Mouse (Mus musculus): ENCODE results near the gene Slc47a1.
A peak's percentile ranks its signal among the peaks of the same experiment; 100 is the strongest.

Gene Slc47a1

DNA sequence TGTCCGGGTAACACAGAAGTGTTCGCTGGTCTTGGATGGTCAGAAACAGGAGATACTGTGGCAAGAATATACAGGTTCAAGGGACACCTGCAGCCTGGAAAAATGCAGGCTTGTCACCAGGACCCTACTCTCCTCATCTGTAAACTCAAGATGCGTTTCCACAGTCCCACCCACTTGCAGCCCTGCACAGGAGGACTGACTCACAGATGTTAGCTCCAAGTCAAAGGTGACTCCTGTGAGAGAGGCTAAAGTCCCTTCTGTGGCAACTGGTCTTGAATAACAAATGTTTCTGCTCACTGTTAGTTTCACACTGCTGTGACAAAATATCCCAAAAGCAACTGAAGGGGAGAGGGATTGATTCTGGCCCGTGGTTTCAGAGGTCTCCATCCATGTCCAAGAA, 506 bp upstream of the Slc47a1 start:
- DNase-seq (ENCODE audit: low spot score in 2 of 2), result no peak

DNA sequence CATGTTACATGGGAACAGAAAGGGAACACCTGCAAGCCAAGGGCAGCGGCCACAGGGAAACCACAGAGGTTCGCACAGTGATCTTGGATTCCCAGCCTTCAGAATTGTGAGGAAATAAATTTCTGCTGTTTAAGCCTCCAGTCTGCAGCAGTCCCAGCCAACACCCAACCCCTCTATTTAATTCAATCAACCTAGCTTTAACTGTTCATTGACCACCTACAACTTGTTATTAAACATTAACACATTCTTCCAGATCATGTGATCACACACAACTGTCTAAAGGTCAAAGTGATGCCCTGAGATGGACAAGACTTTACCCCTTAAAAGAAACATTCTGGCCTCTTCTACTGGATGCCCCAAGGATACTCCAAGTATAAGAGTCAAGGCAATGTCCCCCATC, 9.5 kb downstream of the Slc47a1 start:
- DNase-seq (ENCODE audit: low spot score in 2 of 2), result no peak

DNA sequence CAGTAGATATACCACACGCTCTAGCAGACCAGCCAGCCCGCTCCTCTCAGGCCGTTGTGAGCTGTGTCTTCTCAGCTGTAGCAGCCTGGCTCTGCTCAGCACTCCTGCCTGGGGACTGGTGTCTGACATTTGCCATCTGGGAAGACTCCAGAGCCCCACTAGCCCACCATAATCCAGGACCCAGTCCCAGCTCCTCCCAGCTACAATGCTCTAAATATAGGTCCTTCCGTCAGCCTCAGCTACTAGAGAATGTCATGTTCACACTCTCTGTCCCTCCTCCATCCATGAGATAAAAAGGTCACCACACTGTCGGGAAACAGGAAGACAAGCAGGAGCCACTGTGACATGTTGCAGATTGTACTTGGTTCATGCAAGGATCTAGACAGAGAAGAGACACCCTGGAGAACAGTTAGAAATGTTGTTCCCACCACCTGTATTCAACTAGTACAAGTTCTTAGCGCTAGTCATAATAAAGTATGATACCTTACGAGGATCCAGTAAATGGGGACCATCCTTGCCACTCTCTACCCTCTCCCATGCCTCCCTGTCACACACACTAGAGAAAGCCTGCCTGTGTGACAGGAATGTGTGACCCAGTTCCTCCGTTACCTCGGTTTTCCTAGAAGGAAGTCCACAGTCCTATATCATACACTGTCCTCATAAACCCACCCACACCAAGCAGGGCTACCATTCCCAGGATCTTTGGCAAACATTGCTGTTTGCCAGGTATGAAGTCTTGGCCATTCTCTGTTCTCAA, 11.4 kb downstream of the Slc47a1 start:
- DNase-seq (ENCODE audit: low spot score in 2 of 2), result no peak

DNA sequence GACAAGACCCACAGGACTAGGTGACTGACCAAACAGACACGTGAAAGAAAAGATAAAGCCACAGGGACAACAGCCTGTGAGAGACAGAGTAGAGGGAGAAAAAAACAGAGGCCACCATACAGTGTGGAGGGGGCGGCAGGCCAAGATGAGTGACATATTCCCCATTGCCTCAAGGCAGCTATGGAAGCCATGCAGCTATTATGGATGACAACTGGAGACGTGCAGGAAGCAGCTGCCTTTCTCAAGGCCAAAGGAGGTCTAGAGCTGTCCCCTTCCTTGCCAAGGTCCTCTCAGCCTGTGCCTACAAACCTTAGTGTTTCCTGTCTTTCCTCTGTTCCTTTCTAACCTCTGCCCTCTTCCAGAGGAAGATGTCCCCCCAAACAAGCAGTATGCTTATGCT, 12.2 kb downstream of the Slc47a1 start:
- no peak for DNase-seq (ENCODE audit: low spot score in 2 of 2)

DNA sequence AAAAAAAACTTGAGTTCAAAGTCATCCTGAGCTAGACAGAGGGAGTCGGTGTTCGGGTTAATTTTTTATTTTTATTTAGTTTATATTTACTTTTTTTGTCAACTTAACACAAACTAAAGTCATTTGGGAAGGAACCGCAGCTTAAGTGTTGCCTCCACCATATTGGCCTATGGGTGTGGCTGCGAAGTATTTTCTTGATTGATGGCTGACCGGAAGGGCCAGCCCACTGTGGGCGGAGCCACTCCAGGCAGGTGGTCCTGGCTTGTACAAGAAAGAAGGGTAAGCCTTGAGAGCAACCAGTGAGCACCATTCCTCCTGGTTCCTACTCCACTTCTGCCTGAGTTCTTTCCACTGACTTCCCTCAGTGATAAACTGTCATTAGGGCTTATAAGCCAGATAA, 14.0 kb downstream of the Slc47a1 start:
- DNase-seq (ENCODE audit: low spot score in 2 of 2), result no peak

DNA sequence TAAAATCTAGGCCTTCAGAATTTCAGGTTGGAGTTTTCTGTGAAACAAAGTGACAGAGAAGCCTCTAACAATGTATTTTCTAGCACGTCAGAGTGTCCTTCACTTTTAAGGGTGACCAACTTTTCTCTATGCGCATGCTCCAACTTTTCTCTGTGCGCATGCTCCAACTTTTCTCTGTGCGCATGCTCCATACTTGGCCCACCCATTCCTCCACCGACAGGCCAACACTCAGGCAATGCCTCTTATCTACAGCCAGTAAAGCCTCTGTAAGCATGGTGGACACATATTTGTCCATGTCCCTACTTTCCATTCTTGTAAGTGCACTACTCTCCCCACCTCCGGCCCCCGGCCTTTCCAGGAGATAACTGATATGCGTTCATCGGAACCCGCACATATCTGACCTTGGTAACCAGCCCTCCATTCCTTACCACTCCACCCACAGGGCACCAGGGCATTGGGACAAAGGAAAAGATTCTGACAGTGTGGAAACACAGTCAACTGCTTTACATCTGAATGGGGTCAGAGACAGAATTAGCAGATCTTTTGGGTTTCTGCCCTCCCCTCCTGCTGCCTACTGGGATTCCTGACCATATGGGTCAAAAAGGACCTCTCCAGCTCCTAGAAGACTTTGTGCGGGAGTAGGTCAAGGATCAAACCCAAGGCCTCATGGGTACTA, 16.5 kb downstream of the Slc47a1 start:
- DNase-seq (ENCODE audit: low spot score in 2 of 2), result no peak

DNA sequence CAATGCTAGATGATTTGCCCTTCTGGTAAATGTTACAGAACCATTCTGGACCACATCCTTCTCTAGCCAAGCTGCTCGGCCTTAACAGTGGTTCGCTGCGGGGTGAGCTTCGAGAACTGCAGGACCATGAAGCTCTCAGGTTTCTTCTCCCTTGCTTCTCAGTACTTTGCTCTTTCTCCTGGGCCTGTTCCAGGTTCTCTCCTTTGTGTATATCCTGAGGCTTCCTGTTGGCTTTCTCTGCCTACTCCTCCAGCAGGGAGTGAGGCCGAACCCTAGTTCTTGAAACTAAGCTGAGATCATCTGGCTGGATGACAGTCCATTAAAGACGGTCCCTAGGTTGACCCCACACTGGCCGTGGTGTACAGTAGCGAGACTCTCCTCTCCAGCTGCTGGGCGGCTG, 21.5 kb downstream of the Slc47a1 start:
- no peak for DNase-seq (ENCODE audit: low spot score in 2 of 2)

DNA sequence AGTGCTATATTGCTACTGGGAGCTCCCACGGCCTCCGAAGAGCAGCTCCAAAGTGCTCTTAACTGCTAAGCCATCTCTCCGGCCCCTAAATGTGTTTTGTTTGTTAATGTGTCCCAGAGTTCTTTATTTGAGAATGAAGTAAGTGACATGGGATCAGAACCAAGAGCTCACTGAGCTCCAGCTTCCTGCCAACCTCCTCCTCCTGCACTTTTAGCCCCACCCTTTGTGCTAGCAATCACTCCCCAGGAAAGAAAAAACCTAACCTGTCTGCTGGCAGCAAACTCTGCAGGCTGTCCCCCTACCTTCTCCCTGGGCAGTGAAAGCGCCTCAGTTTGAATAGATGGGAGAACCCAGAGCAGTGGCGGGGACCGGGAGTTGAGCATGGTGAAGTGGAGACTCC, 22.0 kb downstream of the Slc47a1 start:
- no peak for DNase-seq (ENCODE audit: low spot score in 2 of 2)

DNA sequence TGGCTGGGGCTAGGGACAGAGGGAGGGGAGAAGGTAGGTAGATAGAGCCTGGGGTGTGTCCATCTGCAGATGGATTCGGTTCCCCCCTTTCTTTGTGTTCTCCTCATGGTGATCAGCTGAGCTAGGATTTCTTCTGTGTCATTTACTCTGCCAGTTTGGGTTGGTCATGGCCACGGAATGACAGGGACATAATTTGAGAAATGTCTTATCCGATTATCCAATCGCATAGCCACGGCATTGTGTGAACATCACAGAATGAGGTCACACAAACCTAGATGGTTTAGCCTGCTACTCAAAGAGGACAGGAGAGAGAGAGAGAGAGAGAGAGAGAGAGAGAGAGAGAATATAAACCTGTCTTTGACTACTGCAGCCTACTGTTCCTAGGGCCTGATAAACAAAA, 22.8 kb downstream of the Slc47a1 start:
- DNase-seq (ENCODE audit: low spot score in 2 of 2), result no peak

DNA sequence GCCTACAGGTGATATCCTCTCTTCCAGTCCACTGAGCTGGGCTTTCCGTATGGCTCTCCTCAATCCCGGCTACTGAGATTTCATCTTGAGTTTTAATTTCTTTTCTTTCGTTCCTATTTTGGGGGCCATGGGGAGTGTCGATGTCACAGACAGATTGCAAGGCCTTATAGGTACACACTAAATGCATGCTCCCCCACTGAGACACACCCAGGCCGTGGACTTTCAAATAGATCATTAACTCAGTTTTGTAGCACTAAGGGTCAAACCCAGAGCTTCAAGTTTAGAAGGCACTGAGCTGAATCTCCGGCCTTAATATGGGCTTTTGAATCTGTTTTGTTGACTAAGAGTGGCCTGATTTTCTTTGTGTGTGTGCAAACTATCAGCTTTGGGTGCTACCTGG, 23.8 kb downstream of the Slc47a1 start:
- no peak for DNase-seq (ENCODE audit: low spot score in 2 of 2)

DNA sequence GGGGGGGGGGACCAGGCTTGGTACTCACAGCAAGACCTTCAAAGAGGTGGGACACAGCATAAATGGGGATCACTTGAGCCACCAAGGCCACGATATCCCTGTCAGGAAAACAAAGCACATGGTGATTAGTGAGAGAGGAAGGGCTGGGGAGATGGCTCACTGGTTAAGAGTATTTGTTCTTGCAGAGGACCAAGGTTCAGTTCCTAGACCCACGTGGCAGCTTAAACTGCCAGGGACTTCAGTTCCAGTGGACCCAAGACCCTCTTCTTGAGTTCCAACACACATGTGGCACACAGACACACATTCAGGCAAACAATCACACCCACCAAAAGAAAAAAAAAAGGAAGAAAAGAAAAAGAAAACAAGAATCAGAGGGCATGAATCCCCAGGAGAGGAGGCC, 25.1 kb downstream of the Slc47a1 start:
- DNase-seq (ENCODE audit: low spot score in 2 of 2), result no peak

DNA sequence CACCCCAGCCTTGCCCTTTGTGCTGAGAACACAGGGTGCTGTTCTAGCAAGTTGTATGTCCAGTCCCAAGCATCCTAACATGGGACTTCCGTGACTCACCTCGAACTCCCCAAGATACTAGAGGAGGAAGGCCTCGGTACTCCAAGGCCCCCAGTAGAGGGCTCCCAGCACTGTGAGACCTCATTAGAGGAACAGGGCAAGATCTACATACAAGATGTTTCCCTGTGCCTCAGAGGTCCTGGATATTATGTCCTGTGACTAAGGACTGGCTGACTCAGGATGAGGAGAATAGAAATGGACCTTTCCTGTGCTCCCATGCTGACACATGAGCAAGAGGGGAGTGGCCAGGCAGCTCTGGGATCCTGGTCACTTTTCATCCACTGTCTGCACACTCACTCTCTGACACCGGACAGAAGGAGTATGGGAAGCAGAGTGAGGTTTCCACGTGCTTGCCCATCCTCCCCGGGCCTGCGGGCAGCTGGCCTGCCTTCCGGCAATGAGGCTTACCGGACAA, 25.9 kb downstream of the Slc47a1 start:
- DNase-seq (ENCODE audit: low spot score in 2 of 2), result no peak

DNA sequence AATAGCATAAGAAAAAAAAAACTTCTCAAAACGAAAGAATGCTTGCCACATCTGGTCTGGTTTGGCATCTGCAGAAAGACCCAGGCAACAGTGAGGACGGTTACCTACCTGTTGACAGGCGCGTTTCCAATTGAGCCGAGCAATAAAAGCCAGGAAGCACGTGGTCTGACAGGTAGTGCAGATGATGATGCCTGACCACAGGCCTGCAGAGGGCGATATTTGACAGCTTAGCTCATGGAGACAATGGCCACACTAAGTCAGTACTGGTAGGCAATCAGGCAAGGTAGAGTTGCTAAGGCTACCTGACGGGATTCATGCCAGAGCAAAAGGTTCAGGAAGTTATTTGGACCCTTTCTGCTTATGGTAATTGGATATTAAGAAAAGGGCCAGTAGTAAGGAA, 28.8 kb downstream of the Slc47a1 start:
- peak; percentile 56 to 60 for DNase-seq (ENCODE audit: low spot score in 2 of 2)

DNA sequence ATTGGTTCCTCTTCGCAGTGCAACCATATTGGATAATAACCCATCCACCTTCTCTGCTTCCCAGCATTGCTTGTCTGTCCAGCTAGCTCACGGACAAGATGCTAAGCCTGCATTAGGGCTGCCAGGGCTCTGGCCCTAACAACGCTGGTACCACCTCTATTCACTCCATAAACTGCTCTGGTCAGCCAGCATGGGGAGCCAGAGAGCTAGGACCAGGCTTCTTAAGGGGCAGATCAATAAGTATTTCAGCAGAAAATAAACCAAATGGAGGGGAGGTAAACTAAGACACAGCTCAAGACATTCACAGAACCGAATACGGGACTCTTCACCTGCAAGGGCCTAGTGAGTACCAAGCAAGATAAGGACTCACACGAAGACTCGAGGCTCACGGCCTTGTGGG, 32.0 kb downstream of the Slc47a1 start:
- DNase-seq (ENCODE audit: low spot score in 2 of 2), result no peak

DNA sequence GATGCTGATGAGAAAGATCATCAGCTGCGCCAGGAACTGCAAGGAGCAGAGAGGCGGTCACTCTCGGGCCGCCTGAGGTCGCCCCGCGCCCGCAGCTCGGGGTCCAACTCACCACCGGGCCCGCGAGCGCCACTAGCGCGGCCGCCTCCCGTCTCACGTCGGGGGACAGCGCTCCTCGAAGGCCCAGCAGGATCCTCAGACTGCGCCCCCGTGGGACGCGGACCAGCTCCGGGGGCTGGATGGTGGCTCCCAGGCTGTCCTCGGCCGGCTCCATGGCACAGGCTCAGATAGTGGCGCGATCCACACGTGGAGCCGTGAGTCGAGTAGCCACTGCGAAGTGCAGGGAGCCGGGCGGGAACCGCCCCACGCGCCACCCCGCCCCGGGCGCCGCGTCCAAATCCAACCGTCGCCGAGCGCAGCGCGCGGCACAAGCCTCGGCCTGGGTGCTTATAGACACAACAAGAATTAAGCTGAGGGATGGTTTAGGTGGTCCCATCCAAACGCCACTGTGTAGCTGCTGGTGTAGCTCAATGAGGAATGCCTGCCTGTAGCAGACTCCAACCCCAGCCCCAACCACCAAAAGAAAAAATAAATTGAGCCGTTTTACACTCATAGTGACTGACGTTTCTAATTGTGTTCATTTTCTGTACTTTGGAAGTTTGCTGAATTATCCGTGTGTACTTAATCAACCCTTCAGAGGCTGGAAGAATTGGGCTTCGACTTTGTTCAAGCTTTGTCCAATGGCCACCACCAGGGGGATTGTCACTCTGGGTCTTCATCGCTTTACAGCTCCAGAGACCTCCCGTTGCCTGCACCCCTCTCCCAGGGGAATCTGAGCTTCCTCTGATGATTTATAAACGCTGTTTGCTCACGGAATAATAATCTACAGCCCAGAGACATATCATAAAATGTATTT, 35.4 kb downstream of the Slc47a1 start, which contains the start of gene Slc47a2:
TSS of gene Slc47a2 (minus strand) at position 356 of the 916 bp plus-strand sequence.
- no peak for DNase-seq (ENCODE audit: low spot score in 2 of 2)

DNA sequence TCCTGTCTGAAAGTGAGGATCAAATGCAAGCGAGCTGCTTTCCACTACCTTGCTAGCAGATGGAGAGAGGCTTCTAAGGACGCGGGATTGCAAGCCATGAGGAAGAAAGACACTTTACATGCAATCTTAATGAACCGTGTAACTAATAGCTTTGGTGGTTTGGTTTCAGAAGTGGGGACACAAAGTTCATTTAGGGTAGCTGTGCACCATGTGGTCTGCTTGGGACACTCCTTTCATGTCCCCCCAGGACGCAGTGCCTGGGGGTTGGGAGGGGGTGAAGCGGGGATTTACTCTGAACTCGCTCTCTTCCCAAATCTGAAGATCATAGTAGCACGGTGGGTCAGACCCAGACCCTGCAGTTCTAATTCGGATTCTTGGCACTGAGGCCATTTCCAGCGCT, 36.2 kb downstream of the Slc47a1 start:
- no peak for DNase-seq (ENCODE audit: low spot score in 2 of 2)

DNA sequence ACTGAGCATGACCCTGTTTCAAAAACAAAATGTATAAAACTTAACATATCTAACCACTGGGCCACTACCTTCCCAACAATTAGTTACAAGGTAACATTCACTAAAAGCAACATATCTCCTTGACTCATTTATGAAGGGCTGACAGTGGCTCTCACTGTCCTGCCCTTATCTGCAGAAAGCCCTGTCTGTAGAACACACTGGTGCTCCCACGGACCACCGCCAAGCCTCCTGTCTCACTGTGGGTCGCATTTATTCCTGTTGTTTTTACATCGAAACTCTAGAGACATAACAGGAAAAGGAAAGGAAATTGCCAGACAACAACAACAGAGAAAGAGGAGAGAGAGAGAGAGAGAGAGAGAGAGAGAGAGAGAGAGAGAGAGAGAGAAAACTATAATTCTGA, 36.9 kb downstream of the Slc47a1 start:
- no peak for DNase-seq (ENCODE audit: low spot score in 2 of 2)

DNA sequence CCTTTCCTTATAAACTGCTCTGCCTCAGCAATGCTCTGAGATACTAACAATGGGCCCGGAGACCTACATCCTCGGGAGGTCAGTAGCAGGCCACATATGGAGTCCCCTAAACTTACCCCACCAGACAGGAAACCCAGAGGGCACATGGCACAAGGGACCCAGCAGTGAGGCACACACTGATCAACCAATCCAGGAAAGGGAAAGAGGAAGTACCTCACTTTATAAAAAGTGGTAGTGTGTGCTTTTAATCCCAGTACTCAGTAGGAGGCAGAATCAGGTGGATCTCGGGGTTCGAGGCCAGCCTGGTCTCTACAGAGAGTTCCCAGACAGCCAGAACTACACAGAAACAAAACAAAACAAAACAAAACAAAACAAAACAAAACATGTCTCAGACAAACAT, 37.8 kb downstream of the Slc47a1 start:
- DNase-seq (ENCODE audit: low spot score in 2 of 2), result no peak

DNA sequence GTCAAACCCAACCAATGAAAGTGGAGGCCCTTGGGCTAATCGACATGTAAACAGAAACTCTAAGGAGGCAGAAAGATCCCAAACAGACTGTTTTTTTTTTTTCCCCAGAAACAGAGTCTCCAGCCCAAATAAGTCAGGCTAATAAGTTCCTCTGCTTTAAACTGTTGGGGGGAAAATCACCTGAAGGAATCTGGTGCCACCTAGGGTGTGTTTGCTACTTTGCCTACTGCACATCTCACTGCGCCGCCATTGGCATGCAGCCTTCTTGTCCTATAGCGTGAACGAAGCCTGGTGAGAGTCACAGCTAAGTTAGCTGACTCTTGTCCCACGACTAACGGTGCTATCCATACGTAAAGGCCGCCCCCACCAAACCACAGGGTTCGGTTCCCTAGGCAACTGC, 40.6 kb downstream of the Slc47a1 start:
- DNase-seq (ENCODE audit: low spot score in 2 of 2), result no peak

DNA sequence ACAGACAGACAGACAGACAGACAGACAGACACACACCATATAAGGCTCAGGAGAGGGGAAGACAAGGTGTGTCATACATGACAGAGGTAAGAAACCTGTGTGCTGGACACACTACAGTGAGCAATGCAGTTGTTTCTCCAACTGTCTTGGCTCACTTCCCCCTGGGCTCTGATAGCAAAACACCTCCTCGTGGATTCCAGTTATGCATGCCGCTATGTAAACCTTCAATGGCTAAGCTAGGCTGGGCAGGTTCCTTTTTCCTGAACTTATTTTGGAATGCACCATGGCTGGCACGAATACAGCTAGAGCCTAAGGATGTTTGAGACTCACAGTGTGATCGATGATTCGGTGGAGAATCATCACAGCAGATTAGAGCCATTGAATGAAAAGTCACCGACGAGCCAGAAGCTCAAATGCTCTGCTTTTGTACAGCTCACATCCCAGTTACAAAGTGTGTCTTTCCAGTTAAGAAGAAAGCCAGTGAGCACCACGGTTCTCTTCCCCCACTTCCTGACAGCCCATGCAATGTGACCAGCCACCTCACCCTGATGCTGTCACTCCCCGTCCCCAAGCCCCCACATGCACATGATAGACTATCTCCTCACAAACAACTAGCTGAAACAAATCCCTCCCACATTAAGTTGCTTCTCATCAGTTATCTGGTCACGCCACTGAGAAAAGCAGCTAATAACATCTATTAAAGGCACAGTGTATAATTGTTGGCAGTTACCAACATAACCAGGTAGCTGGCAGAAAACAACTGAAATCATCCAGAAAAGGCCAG, 57.0 kb downstream of the Slc47a1 start:
- no peak for DNase-seq (ENCODE audit: low spot score in 2 of 2)

DNA sequence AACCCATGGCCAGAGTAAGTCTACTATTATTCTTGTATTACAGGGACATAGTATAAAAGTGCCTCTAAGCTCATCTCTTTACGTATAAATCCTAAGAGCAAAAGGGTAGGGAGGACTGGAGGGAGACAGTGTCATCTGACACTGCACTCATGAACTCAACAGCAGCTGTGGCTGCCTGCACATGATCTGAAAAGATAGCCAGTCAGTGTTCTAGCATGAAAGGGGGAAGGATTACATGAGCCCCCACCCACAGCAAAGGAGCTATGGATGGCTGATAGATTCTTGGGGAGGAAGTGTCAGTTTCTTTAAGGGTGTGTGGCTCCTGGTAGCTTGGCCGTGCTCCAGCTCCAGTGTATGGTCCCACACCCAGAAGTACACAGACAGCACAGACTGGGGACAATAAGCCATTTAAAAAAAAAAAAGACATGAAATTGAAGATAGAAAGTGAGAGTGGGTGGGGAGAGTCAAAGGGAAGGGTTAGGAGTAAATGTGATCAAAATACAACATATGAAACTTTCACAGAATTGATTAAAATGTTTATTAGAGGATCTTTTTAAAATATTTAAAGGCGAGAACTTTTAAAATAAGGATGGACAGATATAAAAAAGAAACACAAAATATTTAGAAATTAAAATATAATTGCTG, 58.1 kb downstream of the Slc47a1 start:
- DNase-seq (ENCODE audit: low spot score in 2 of 2), result no peak

Measured in spleen, postnatal 36 days (tissue).